Mouse (Mus musculus) limb, embryonic 14.5 days (tissue): ENCODE data around the gene Gabrr1. TPM values are rescaled to one million over a fixed set of nuclear protein-coding genes. Genes with fewer than 3 reads are reported as not detected.

Experiments used
- ATAC-seq: fragments of 200-750 bp; cut with Nextera tagmentation; 2 replicates; pipeline ENCODE4 v1.8.0; 2017; ENCODE audit warnings: low read depth, moderate number of reproducible peaks, moderate TSS enrichment; ENCODE audit not compliant: low FRiP score
- DNase-seq: peaks from one replicate; pipeline ENCODE4 v3.0.0-alpha.2; 2015; ENCODE audit warnings: low spot score
- H3K27ac ChIP-seq: fragments of 300-500 bp; sonication (generic); replicated peaks from 2 replicates; pipeline ENCODE4 v1.5.1; 2014; ENCODE audit warnings: low read depth, mild to moderate bottlenecking, low read length, moderate library complexity, mixed read lengths
- H3K27me3 ChIP-seq: fragments of 300-500 bp; sonication (generic); 2 replicates; pipeline ENCODE4 v1.6.1; 2014; ENCODE audit warnings: low read length, mixed read lengths; ENCODE audit not compliant: control insufficient read depth, insufficient read depth
- H3K36me3 ChIP-seq: fragments of 300-500 bp; sonication (generic); 2 replicates; pipeline ENCODE4 v1.6.1; 2014; ENCODE audit warnings: mild to moderate bottlenecking, low read length, moderate library complexity, mixed read lengths; ENCODE audit not compliant: control insufficient read depth, insufficient read depth
- H3K4me1 ChIP-seq: fragments of 300-500 bp; sonication (generic); 2 replicates; pipeline ENCODE4 v1.6.1; 2014; ENCODE audit warnings: antibody characterized with exemption, low read length, mixed read lengths; ENCODE audit not compliant: control insufficient read depth, insufficient read depth
- H3K4me2 ChIP-seq: fragments of 300-500 bp; sonication (generic); replicated peaks from 2 replicates; pipeline ENCODE4 v1.6.1; 2014; ENCODE audit warnings: low read depth, mild to moderate bottlenecking, low read length, moderate library complexity; ENCODE audit not compliant: severe bottlenecking
- H3K4me3 ChIP-seq: fragments of 300-500 bp; sonication (generic); replicated peaks from 2 replicates; pipeline ENCODE4 v1.5.1; 2014; ENCODE audit warnings: low read length
- H3K9ac ChIP-seq: fragments of 300-500 bp; sonication (generic); 2 replicates; pipeline ENCODE4 v1.6.1; 2014; ENCODE audit warnings: mild to moderate bottlenecking, low read depth, low read length, moderate library complexity; ENCODE audit not compliant: severe bottlenecking
- H3K9me3 ChIP-seq: fragments of 300-500 bp; sonication (generic); 2 replicates; pipeline ENCODE4 v1.6.1; 2016; ENCODE audit warnings: low read length; ENCODE audit not compliant: control insufficient read depth
- POLR2A ChIP-seq: fragments of 200-500 bp; IDR thresholded peaks from 2 replicates; pipeline ENCODE4 v1.8.0; 2012; ENCODE audit warnings: inconsistent platforms, mild to moderate bottlenecking, moderate library complexity, borderline replicate concordance; ENCODE audit not compliant: insufficient read depth, insufficient read length; ENCODE audit errors: extremely low read depth
- WGBS: fragments of 180-500 bp; shearing (Covaris S2); extraction: QIAGEN DNeasy Blood & Tissue Kit; methylation state at CpG from one replicate; pipeline ENCODE4 v1.1.7; 2014; 5-methylcytosine and 5-hydroxymethylcytosine counted together
- polyA plus RNA-seq, 2 experiments: library from polyadenylated mRNA; depleted of rRNA in 1 of 2; stranded (reverse) in 1 of 2; unstranded in 1 of 2; fragments of >200 nt; fragmentation: Nextera tagmentation in 1 of 2; extraction: Ambion mirVana in 1 of 2; gene quantifications; 2 replicates each; pipeline versions ENCODE4 v1.2.1 to v1.2.3; 2012 to 2014

Gene Gabrr1
- polyA plus RNA-seq, 2 experiments: not detected

DNA sequence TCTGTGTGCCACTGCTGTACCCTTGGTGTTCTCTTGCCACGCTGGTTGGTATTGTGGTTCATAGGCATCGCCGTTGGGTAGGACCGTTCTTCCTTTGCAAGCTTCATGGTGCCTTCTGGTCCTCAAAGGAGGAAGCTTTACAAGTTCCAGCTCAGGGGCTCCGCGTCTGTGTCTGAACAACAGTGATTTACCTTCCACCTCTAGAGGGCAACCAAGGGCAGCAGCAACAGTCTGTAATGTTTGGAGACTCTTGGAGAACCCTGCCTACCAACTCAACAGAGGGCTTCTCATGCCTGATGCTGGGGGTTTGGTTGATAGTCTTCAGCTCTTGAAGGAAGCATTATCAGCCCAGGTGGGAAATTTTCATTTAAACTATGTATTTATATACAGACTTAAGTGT, 7.8 kb upstream of the Gabrr1 start:
- ATAC-seq (no peak), DNase-seq (peak; percentile 13)
- Histone ChIP-seq H3K4me2 (no peak overlapping the region), H3K4me1 (no peaks in the 10 kb centered on the region), H3K9ac (no peak overlapping the region), H3K36me3 (no peaks in the 10 kb centered on the region), H3K9me3 (no peaks in the 10 kb centered on the region), H3K27ac (no peak overlapping the region), H3K27me3 (no peaks in the 10 kb centered on the region), H3K4me3 (no peak overlapping the region)
- no peak for TF ChIP-seq POLR2A
- WGBS: 80% methylated on average over 6 of the region's 6 CpGs

DNA sequence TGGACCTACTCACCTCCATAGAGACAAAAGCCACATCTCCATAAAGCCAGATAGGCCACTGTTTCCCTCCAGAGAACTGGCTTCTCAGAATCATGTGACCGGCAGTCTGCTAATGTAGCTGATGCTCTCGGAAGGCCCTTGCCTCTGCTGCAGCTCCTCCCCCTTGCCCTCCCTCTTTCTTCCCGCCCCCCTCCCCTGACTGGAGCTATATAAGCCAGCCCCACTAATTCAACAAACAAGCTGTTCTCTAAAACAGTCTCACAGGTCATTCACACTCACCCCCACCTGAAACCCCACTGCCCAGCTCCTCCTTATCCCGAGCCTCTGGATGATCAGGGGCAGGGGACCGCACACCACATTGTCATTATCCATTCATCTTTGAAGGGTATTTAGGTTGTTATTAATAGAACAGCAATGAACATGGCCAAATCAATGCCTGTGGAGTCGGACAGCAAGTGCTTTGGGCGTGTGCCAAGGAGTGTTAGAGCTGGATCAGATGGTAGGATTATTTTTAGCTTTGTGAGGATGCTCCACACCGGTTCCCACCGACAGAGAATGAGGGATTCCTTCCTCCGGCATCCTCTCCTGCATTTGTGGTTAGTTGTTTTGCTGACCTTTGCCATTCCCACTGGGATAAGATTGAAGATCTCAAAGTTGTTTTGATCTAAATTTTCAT, 6.8 kb upstream of the Gabrr1 start:
- H3K4me3 ChIP-seq: no peak overlapping the region
- no peak overlapping the region for H3K9ac ChIP-seq
- ATAC-seq (no peak), DNase-seq (no peak)
- no peaks in the 10 kb centered on the region for H3K36me3 ChIP-seq
- no peak for TF ChIP-seq POLR2A
- H3K9me3 ChIP-seq: no peaks in the 10 kb centered on the region
- H3K4me1 ChIP-seq: no peaks in the 10 kb centered on the region
- 72% methylated on average over 10 of the region's 10 CpGs for WGBS
- no peak overlapping the region for H3K27ac ChIP-seq
- no peak overlapping the region for H3K4me2 ChIP-seq
- H3K27me3 ChIP-seq: no peaks in the 10 kb centered on the region

DNA sequence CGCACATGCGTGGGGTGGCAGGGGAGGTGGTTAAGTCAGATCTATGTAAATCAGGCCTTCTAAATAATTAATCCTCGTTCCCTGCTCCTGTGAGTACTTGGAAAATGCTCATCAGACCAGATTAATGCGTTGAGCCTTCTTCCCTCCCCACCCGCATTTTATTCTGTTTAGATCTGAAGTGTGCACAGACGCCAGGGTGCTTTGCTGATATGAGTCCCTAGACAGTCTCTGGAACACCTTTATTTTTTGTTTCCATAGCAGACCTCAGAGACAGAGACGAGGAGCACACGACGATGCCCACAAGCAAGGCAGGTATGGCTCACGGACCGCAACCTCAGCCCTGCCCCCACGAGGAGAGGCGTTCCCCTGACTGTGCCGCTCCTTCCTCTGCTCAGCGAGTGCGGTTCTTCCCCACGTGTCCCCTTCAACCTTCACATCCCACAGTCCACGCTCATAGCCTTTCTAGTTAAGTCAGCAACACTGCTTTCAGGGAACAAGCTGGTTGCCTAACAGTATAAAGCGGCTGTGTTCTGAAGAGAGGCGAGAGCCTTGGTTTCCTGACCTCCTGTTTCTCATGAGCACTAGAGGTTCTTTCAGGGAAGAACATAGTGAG, 14.5 kb downstream of the Gabrr1 start:
- Histone ChIP-seq H3K9me3 (no peaks in the 10 kb centered on the region), H3K4me3 (no peak overlapping the region), H3K27ac (no peak overlapping the region), H3K4me2 (peak overlapping the region; percentile 18; the same call in 1 of the 2 replicates), H3K27me3 (no peaks in the 10 kb centered on the region), H3K36me3 (no peaks in the 10 kb centered on the region), H3K9ac (no peak overlapping the region), H3K4me1 (no peaks in the 10 kb centered on the region)
- WGBS: 39% methylated on average over 20 of the region's 20 CpGs
- no peak for DNase-seq
- no peak for ATAC-seq
- no peak for TF ChIP-seq POLR2A

DNA sequence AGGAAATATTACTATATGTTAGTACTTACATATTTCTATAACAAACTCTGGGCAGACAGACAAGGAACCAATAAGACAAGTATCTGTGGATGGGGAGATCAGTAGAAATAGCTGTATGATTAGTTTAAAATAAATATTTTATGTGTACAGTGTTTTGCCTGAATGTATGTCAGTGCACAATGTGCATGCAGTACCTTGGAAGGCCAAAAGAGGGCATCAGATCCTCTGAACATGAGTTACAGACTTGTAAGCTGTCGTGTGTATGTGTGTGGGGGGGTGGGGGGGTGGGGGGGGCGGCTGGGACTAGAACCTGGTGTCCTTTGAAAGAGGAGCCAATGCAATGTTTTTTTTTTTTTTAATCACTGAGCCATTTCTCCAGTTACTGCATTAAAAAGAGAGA, 15.5 kb downstream of the Gabrr1 start:
- H3K27ac ChIP-seq: no peak overlapping the region
- ATAC-seq (no peak), DNase-seq (peak; percentile 58)
- H3K9ac ChIP-seq: no peak overlapping the region
- H3K4me1 ChIP-seq: no peaks in the 10 kb centered on the region
- H3K4me3 ChIP-seq: no peak overlapping the region
- H3K27me3 ChIP-seq: no peaks in the 10 kb centered on the region
- 11% methylated on average over 2 of the region's 2 CpGs for WGBS
- H3K4me2 ChIP-seq: no peak overlapping the region
- no peaks in the 10 kb centered on the region for H3K36me3 ChIP-seq
- no peak for TF ChIP-seq POLR2A
- no peaks in the 10 kb centered on the region for H3K9me3 ChIP-seq

DNA sequence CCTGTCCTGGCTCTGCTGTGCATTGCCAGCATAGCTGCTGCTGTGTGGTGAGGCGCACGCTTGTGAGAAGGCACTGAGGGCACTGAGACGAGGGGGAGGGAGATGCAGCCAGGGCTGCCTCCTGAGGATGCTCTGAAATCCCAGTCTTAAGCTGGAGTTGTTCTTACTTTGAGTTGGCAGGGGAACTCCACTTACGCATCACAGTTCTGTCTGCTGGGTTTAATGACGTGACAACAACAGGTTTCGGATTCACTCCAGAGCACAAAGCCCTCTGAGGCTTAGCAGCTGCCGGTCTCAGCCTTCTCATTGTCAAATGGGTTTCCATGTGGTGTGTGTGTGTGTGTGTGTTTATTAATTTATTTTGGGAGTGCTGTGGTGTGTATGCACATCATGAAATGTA, 16.8 kb downstream of the Gabrr1 start:
- Histone ChIP-seq H3K4me3 (no peak overlapping the region), H3K27me3 (no peaks in the 10 kb centered on the region), H3K9ac (no peak overlapping the region), H3K4me2 (no peak overlapping the region), H3K9me3 (no peaks in the 10 kb centered on the region), H3K36me3 (no peaks in the 10 kb centered on the region), H3K4me1 (no peaks in the 10 kb centered on the region), H3K27ac (no peak overlapping the region)
- DNase-seq: no peak
- no peak for TF ChIP-seq POLR2A
- ATAC-seq: no peak
- WGBS: 53% methylated on average over 7 of the region's 7 CpGs
